Mouse (Mus musculus) intestine, postnatal 0 days (tissue): ENCODE measurements at regions not wholly inside any gene's neighbourhood (a gene's known extent, or its start where the extent isn't known, plus 50 kb on each side); places are given as distances from the start of the nearest gene placed in this dataset.

Source experiments
- ATAC-seq: fragments of 200-750 bp; cut with Nextera tagmentation; 2 replicates; pipeline ENCODE4 v1.8.0; 2017; ENCODE audit warnings: mild to moderate bottlenecking, moderate TSS enrichment, moderate library complexity
- H3K27ac ChIP-seq: fragments of 300-500 bp; sonication (generic); 2 replicates; pipeline ENCODE4 v1.5.1; 2014; ENCODE audit warnings: mild to moderate bottlenecking, low read depth, low read length, moderate library complexity
- H3K27me3 ChIP-seq: fragments of 300-500 bp; sonication (generic); replicated peaks from 2 replicates; pipeline ENCODE4 v1.6.1; 2014; ENCODE audit warnings: low read length, mixed read lengths; ENCODE audit not compliant: control insufficient read depth, insufficient read depth
- H3K36me3 ChIP-seq: fragments of 300-500 bp; sonication (generic); 2 replicates; pipeline ENCODE4 v1.6.1; 2014; ENCODE audit warnings: mild to moderate bottlenecking, moderate library complexity; ENCODE audit not compliant: control insufficient read depth, insufficient read depth
- H3K4me1 ChIP-seq: fragments of 300-500 bp; sonication (generic); replicated peaks from 2 replicates; pipeline ENCODE4 v1.6.1; 2014; ENCODE audit warnings: antibody characterized with exemption, low read length, mixed read lengths; ENCODE audit not compliant: control insufficient read depth, insufficient read depth
- H3K4me2 ChIP-seq: fragments of 300-500 bp; sonication (generic); replicated peaks from 2 replicates; pipeline ENCODE4 v1.6.1; 2014; ENCODE audit warnings: low read depth, mild to moderate bottlenecking, moderate library complexity
- H3K4me3 ChIP-seq: fragments of 300-500 bp; sonication (generic); 2 replicates; pipeline ENCODE4 v1.5.1; 2014; ENCODE audit warnings: low read depth, low read length
- H3K9ac ChIP-seq: fragments of 300-500 bp; sonication (generic); 2 replicates; pipeline ENCODE4 v1.6.1; 2014; ENCODE audit warnings: mild to moderate bottlenecking, low read depth, low read length
- H3K9me3 ChIP-seq: fragments of 300-500 bp; sonication (generic); 2 replicates; pipeline ENCODE4 v1.6.1; 2016; ENCODE audit warnings: mixed run types; ENCODE audit not compliant: control insufficient read depth
- CTCF ChIP-seq: sonication (generic); IDR thresholded peaks from 2 replicates; pipeline ENCODE4 v1.5.1; 2016; ENCODE audit warnings: low read depth, mild to moderate bottlenecking, control low read depth, antibody characterized with exemption, moderate library complexity
- WGBS: fragments of 180-500 bp; shearing (Covaris S2); extraction: QIAGEN DNeasy Blood & Tissue Kit; methylation state at CpG from one replicate; pipeline ENCODE4 v1.1.7; 2014; 5-methylcytosine and 5-hydroxymethylcytosine counted together

DNA sequence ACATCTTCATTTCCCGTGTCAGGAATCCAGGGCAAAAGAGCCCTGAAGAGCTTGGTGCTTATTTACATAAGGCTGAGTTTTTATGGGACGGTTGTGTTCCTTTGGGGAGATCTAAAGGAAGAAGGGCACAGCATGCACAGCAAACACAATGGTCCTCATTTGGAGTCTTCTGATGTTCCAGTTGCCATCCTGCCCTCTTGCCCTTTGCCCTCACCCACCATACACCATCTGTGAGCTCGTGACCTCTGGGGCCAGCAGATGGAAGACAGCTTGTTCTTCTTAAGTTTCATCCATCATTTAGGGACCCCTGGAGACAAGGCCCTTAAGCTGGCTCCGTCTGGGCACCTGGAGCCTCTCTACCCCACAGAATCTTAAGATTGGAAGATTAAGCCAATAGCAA, 121.9 kb upstream of the Cadm1 start:
- TF ChIP-seq CTCF, result no peak
- no peaks in the 10 kb centered on the region for H3K36me3 ChIP-seq
- no peaks in the 10 kb centered on the region for H3K4me1 ChIP-seq
- no peaks in the 10 kb centered on the region for H3K27me3 ChIP-seq
- ATAC-seq, result no peak
- H3K4me3 ChIP-seq, result no peak overlapping the region
- H3K9me3 ChIP-seq, result no peaks in the 10 kb centered on the region
- WGBS, result 53% methylated on average over 4 of the region's 4 CpGs
- H3K4me2 ChIP-seq, result no peak overlapping the region
- no peak overlapping the region for H3K27ac ChIP-seq
- no peak overlapping the region for H3K9ac ChIP-seq

DNA sequence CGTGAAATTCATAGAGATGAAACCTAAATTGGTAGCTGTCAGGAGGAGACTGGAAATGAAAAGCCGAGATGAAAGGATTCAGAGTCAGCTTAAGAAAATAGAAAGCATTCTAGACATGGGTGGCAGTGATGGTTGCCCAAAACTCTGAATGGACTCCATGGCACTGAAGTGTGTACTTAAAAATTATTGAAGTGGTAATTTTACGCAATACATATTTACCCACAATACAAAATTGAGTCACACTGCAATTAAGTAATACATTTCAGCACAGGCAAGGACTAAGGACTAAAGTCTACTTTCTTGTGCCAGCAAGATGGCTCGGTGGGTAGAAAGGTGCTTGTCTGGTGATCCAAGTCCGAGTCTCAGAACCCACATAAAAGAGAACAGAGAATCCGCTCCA, 120.4 kb upstream of the Cadm1 start:
- H3K36me3 ChIP-seq, result no peaks in the 10 kb centered on the region
- H3K4me3 ChIP-seq, result no peak overlapping the region
- H3K4me1 ChIP-seq, result no peaks in the 10 kb centered on the region
- no peak for ATAC-seq
- TF ChIP-seq CTCF, result no peak
- H3K27me3 ChIP-seq, result no peaks in the 10 kb centered on the region
- 65% methylated on average over 6 of the region's 6 CpGs for WGBS
- H3K9me3 ChIP-seq, result no peaks in the 10 kb centered on the region
- H3K4me2 ChIP-seq, result no peak overlapping the region
- H3K9ac ChIP-seq, result no peak overlapping the region
- H3K27ac ChIP-seq, result no peak overlapping the region

DNA sequence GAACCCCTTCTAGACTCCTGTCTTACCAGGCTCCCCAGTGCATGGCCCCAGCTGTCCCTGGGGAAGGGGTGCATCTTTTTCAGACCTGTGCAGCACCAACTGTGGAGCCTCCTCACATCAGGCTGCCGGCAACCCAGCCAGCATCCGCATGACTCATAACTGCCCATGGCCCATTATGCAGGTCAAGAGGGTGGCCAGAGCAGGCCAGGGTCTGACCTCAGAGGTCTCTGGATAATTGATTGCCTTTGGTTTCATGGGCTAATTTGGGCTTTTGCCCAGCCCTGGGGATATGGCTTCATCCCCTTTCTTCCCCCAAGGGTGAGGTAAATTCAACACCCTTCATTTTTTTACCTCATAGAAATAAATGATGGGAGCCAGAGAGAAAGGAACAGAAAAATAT, 117.2 kb upstream of the Cadm1 start:
- H3K9ac ChIP-seq, result no peak overlapping the region
- H3K27me3 ChIP-seq, result no peaks in the 10 kb centered on the region
- no peaks in the 10 kb centered on the region for H3K4me1 ChIP-seq
- H3K4me2 ChIP-seq, result no peak overlapping the region
- TF ChIP-seq CTCF, result no peak
- no peaks in the 10 kb centered on the region for H3K36me3 ChIP-seq
- no peak overlapping the region for H3K27ac ChIP-seq
- 77% methylated on average over 2 of the region's 2 CpGs for WGBS
- no peaks in the 10 kb centered on the region for H3K9me3 ChIP-seq
- no peak overlapping the region for H3K4me3 ChIP-seq
- no peak for ATAC-seq

DNA sequence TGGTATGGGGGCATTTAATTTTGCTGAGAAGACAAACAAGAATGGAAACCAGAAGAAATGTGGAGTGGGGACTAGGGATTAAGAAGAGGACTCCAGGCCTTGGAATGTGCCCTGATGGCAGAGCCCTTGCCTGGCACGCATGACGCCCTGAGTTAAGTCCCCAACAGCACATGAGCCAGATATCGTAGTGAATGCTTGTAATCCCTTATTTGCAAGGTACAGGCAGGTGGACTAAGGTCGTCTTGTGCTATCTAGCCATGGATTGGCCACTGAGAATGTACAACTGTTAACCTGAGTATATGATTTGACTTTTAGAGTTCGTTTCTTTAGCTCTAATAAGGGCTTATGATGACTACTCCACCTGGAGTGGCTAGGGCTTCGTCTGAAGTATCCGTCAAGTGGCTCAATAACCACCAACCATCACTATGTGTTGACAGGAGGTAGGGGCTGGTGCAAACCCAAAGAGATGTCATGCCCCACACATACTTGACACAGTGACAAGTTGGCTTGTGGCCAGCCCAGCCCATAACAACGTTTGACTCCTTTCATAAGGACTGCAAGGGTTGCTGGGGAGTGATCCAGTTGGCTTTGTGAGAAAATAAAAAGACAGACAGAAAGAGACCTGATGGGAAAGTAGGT, 115.5 kb upstream of the Cadm1 start:
- no peaks in the 10 kb centered on the region for H3K9me3 ChIP-seq
- no peak overlapping the region for H3K4me3 ChIP-seq
- no peaks in the 10 kb centered on the region for H3K36me3 ChIP-seq
- H3K4me1 ChIP-seq, result no peaks in the 10 kb centered on the region
- ATAC-seq, result no peak
- no peak overlapping the region for H3K27ac ChIP-seq
- no peak overlapping the region for H3K4me2 ChIP-seq
- no peak overlapping the region for H3K9ac ChIP-seq
- no peak for TF ChIP-seq CTCF
- H3K27me3 ChIP-seq, result no peaks in the 10 kb centered on the region
- 80% methylated on average over 8 of the region's 8 CpGs for WGBS

DNA sequence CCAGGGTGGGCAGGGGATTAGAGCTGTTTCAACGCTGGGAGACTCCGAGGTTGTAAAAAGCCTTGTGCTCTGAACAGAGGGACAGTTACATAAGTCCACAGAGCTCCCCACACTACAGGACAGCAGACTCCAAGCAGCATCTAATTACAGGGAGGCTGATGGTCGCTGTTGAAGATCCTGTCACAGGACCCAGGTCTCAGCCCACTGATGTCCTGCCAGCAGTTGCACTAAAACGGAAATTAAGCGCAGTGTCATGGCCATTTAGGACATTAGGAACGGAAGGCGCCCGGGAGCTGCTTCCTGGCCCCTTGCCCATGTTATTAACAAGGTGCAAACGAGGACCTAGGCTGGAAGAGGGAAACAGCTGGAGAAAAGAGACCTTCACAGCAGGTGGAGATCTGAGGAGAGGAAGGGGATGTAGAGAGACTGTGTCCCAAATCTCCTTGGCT, 107.8 kb upstream of the Cadm1 start:
- ATAC-seq, result no peak
- no peak overlapping the region for H3K27ac ChIP-seq
- 42% methylated on average over 9 of the region's 9 CpGs for WGBS

DNA sequence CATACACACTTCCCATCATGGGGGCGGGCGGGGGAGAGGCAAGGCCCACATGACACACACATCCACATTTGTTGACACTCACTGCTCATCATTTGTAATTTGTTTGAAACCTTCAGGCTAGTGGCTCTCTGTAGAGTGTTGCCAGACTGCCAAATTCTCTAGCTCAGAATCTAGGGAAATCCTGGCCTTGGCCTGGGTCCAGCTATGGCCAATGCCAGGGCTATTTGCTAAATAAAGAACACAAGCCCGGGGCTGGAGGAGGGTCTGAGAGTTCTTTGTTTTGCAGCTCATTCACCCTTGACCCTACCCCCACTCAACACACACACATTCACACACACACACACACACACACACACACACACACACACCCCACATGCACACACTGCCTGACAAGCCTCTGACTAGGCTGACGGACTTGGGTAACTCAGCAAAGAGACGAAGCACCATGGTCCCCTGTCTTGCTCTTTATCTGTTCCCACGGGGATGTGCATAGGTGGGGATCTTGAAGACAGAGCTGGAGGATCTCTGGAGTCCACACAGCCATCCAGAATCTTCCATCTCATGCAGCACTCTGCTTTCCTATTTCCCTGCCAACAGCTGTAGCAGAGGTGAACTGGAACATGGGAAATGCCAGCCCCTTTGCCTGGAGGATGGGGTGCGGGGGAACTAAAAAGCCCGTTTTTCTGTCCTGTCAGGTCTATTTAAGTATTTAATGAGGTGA, 107.1 kb upstream of the Cadm1 start:
- 62% methylated on average over 8 of the region's 8 CpGs for WGBS
- Histone ChIP-seq H3K4me3 (no peak overlapping the region), H3K4me2 (no peak overlapping the region), H3K4me1 (no peaks in the 10 kb centered on the region), H3K27me3 (no peaks in the 10 kb centered on the region), H3K9me3 (no peaks in the 10 kb centered on the region), H3K9ac (no peak overlapping the region), H3K27ac (no peak overlapping the region), H3K36me3 (no peaks in the 10 kb centered on the region)
- TF ChIP-seq CTCF, result no peak
- no peak for ATAC-seq

More for the DNA sequence above, 107.8 kb upstream of the Cadm1 start:
- H3K9ac ChIP-seq, result no peak overlapping the region
- H3K4me1 ChIP-seq, result no peaks in the 10 kb centered on the region
- H3K4me3 ChIP-seq, result no peak overlapping the region
- H3K36me3 ChIP-seq, result no peaks in the 10 kb centered on the region
- H3K27me3 ChIP-seq, result no peaks in the 10 kb centered on the region
- no peaks in the 10 kb centered on the region for H3K9me3 ChIP-seq
- TF ChIP-seq CTCF, result no peak
- no peak overlapping the region for H3K4me2 ChIP-seq
